Mouse (Mus musculus): ENCODE data around the gene Caps2.
"Not testable (repeated sequence)": the region's sequence is repeated elsewhere in the genome, so short reads cannot be mapped to it uniquely, and the experiment has no call there.

Gene Caps2

DNA sequence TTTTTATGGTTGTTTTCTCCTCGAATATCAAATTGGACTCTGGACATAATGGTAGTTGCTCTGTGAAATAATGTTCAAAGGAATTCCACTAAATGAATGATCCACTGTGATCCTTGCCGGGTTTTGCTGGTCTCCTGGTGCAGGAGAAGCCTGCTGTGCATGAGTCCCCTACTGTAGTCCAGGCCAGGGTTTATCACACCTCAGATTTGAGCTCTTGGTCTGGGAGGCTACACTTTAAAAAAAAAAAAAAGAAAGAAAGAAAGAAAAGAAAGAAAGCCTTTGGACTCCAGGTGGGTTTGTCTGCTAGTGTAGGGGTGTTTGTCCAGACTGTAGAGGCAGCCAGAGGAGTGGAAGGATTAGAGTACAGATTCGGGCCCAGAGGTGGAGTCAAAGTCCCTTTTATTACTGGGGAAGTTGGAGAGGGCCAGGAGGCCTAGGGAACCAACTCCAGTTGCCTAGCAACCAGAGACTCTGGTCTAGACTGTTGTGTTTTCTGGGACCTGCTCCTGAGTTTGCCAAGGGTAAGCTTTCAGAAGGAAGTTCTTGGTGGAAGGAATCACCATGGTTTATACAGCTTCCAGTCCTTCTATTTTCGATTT is at the start of gene Caps2:
TSS of gene Caps2 (plus strand) at position 454 of the 599 bp plus-strand sequence.
- no peak for DNase-seq (ENCODE audit: extremely low read depth, low read depth, low spot score)

DNA sequence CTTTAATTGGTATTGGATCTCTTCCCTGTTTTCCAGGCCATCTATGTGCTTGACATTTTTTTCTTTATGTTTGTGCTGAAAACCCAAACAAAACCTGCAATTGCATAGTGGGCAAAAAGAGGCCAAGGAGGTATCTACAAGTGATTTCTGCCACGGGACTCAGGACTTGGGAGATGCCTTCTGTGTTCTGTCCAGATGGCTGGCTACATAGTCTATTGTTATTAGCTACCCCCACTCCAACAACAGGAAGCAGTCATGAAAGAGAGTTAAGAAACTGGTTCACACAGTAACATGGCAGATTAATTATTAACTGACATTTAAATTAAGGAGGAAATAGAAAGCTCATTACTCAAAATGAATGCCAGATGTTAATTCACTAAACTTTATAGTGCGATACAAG is 38.3 kb upstream of the Caps2 start:
- DNase-seq (ENCODE audit: extremely low read depth, low read depth, low spot score) = not testable (repeated sequence)

DNA sequence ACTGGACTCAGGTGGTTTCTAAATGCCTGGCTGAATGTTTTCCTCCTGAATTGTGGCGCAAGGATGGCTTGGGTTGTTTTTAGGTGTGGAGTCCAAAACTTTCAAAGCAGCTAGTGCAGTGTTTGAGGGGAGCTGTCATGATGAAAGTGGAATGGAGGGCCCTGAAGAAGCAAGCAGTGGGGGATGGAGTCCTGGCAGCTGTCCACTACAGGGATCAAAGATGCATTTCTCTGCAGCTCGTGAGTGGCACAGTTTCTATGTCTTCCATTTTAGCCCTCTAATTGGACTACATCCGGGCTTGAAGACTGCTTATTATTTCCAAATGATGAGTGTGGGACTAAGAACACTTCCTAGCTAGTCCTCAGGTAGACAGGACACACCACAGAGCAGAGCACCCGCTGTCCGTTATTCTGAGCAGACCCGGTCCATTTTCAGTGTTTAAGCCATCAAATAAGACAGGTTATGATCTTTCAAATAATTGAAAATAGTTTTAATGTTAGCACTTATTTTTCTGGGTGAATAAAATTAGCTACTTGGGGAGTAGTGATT is 35.7 kb upstream of the Caps2 start:
- not testable (repeated sequence) for DNase-seq (ENCODE audit: extremely low read depth, low read depth, low spot score)

- no peak for DNase-seq (ENCODE audit: extremely low read depth, low read depth, low spot score)
These were observed 31.2 kb upstream of the Caps2 start for GRCm38 (mm10) chr10:112132194-112132593.

- DNase-seq (ENCODE audit: extremely low read depth, low read depth, low spot score) = no peak
These were observed 25.2 kb upstream of the Caps2 start for GRCm38 (mm10) chr10:112138050-112138870.

- DNase-seq (ENCODE audit: extremely low read depth, low read depth, low spot score) = no peak
These were observed 24.5 kb upstream of the Caps2 start for GRCm38 (mm10) chr10:112138871-112139430.

DNA sequence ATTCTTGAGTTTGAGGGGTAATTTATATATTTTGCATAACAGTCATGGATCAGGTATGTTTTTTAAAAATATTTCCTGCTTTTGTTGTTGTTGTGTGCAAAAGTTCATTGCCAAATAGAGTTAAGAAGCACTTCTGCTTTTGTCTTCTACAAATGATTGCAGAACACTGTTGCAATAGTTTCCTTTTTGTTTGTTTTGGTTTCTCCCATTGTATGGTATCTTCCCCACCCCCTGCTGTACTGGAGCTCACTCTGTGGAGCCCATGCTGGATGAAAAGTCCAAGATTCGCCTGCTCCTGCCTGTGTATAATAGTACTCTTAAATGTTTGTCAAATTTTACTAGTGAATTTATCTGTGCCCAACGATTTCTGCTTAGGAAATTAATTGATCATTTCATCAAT is 23.6 kb upstream of the Caps2 start:
- no peak for DNase-seq (ENCODE audit: extremely low read depth, low read depth, low spot score)

DNA sequence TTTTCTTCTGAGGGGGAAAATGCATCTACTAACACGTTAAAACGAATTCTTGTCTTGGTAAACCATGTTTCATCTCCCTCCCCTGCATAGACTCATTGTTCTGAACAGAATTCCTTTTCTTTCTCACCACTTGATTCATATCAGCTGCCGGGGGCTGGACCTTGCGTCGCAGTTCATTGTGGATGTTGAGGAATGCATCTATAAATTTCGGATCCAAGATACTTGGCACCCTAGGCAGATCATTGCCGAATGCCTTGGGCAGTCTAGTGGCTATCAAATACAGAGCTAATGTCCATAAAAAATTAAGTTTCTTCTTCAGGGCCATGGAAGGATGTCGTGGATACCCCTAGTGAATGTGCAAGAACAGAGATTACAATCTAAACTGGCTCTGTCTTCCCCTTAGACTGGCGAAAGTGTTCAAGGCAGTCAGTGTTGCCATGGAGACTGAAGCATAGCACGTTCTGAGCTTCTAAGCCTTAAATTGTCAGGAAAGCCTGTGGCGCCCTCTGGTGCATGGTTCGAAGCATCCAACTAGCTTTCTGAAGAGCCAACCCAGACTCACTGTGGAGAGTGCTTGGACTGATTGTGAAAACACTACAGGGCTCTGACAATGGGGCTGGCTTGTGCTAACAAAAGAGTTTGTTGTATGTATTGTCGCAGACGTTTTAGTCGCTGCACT is 3.4 kb upstream of the Caps2 start, which contains the start of gene Glipr1l3:
TSS of gene Glipr1l3 (minus strand) at position 446 of the 679 bp plus-strand sequence.
- DNase-seq (ENCODE audit: extremely low read depth, low read depth, low spot score) = not testable (repeated sequence)

GRCm38 (mm10) chr10:112177027-112177426 is 13.6 kb downstream of the Caps2 start:
- not testable (repeated sequence) for DNase-seq (ENCODE audit: extremely low read depth, low read depth, low spot score)

DNA sequence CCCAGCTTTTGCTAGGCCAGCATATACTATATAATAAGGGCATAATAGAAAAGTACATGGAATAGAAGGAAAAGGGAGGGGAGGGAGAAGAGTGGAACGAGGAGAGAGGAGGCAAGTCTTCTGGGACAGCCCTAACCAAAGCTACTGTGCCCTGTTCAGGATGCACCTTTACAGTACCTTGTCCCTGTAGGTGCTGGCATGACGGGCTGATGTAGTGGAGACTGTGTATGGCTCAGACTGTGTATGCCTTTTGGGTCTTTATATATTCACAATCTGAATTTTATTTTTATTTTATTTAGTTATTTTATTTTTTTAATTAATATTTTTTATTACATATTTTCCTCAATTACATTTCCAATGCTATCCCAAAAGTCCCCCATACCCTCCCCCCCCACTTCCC is 30.5 kb downstream of the Caps2 start:
- not testable (repeated sequence) for DNase-seq (ENCODE audit: extremely low read depth, low read depth, low spot score)

- no peak for DNase-seq (ENCODE audit: extremely low read depth, low read depth, low spot score)
These were observed 40.0 kb downstream of the Caps2 start for GRCm38 (mm10) chr10:112203463-112203862.

DNA sequence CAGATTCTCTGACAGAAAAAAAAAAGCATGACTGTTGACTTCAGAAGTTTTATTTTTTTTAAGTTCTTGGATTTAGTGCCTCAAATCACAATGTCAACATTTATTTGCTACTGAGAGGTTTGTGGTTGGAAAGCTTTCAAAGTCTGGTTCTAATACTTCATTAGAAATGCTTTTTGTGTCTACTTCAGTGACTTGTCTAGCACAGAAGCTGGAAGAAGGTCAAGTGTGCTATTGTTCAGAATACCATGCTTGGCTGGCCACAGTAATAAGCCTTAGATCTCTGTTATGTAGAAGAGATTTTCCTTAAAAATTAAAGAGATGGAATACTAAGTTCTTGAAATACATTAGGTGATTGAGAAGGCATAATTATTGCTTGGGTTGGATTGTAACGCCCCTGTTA is 63.7 kb downstream of the Caps2 start:
- DNase-seq (ENCODE audit: extremely low read depth, low read depth, low spot score) = no peak

DNA sequence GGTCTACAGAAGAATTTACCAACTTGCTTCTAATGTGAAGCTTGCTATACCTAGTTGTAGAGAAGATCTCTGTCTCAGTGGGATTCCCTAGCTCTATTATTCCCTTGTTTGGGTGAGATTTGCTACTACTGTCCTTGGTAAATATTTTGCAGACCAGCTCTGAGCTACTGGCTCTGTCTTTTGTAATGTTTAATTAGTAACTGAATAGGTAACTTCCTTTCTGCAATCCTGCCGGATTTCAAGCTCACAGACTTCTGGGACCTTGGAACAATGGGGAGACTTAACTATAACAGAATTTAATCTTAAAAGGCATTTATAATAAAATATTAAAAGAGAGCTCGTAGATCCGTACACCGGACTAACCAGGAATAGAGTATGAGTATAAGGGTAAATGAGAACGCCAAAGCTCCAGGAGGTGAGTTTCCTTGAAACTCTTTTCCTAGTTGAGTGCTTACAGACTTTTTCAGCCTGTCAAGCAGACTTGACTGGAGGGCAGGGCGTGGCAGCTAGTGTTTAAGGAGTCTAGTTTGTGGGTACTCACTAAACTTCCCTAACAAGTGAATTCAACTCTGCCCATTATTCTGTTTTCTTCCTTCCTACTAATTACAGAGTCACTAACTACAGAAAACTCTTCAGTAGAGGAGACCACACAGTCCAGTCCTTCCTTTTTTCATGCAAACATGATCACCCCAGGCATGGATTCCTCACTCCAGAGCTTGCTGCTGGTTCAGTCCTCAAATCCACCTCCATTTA is 65.8 kb downstream of the Caps2 start:
- DNase-seq (ENCODE audit: extremely low read depth, low read depth, low spot score) = not testable (repeated sequence)

DNA sequence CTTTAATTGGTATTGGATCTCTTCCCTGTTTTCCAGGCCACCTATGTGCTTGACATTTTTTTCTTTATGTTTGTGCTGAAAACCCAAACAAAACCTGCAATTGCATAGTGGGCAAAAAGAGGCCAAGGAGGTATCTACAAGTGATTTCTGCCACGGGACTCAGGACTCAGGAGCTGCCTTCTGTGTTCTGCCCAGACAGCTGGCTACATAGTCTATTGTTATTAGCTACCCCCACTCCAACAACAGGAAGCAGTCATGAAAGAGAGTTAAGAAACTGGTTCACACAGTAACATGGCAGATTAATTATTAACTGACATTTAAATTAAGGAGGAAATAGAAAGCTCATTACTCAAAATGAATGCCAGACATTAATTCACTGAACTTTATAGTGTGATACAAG is 69.3 kb downstream of the Caps2 start:
- not testable (repeated sequence) for DNase-seq (ENCODE audit: extremely low read depth, low read depth, low spot score)

GRCm38 (mm10) chr10:112235396-112235940 is 72.0 kb downstream of the Caps2 start:
- DNase-seq (ENCODE audit: extremely low read depth, low read depth, low spot score) = not testable (repeated sequence)

DNA sequence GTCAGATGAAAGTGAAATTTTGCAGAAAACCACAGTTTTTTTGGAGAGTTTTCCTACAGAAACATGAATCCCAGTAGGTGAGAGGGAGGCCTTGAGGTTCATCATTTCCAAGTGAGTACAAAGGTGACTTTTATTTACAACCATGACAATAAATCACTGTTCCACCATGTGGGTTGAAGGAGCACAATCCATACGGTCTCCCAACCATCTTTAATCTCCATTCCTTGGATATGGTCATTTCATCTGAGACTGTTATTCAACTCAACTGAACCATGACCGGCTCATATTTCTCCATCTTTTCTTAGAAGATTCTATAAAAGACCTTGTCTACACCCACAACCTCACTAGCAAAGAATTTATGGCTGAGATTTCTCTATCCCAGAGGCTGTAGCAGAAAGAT is 84.9 kb downstream of the Caps2 start:
- DNase-seq (ENCODE audit: extremely low read depth, low read depth, low spot score) = no peak

DNA sequence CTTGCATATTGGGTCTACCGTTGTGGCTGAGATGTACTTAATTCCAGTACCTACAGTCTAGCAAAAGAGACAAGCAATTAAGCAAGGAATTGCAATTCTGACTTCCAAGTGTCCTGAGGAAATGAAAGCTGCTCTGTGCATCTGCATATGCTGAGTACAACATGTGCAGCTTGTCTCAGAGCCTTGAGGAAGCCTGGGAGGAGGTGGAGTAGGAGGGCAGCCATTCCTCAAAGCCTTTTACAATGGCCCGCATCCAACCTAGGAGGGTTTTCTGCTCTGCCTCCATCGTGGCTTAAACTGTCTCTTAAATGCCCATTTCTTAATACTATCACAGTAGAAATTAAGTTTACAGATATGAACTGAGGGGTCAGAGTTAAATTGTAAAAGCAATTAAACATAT is 100.0 kb downstream of the Caps2 start:
- DNase-seq (ENCODE audit: extremely low read depth, low read depth, low spot score) = no peak
